Mouse (Mus musculus) forebrain, embryonic 11.5 days (tissue): ENCODE data around the gene Ankrd2. TPM values are rescaled to one million over a fixed set of nuclear protein-coding genes. Genes with fewer than 3 reads are reported as not detected.

ENCODE experiments used
- ATAC-seq: fragments of 200-750 bp; cut with Nextera tagmentation; replicated peaks from 2 replicates; pipeline ENCODE4 v1.8.0; 2017; ENCODE audit warnings: moderate TSS enrichment; ENCODE audit not compliant: low FRiP score
- DNase-seq: peaks from one replicate; pipeline ENCODE4 v3.0.0-alpha.2; 2017; ENCODE audit warnings: low spot score
- H3K27ac ChIP-seq: fragments of 300-500 bp; sonication (generic); 2 replicates; pipeline ENCODE4 v1.5.1; 2014; ENCODE audit warnings: low read depth, low read length
- H3K27me3 ChIP-seq: fragments of 300-500 bp; sonication (generic); 2 replicates; pipeline ENCODE4 v1.6.1; 2014; ENCODE audit warnings: mild to moderate bottlenecking, low read length, mixed read lengths; ENCODE audit not compliant: control insufficient read depth, insufficient read depth
- H3K36me3 ChIP-seq: fragments of 300-500 bp; sonication (generic); 2 replicates; pipeline ENCODE4 v1.6.1; 2014; ENCODE audit warnings: mild to moderate bottlenecking, low read length, moderate library complexity, mixed read lengths; ENCODE audit not compliant: control insufficient read depth, insufficient read depth
- H3K4me1 ChIP-seq: fragments of 300-500 bp; sonication (generic); replicated peaks from 2 replicates; pipeline ENCODE4 v1.6.1; 2014; ENCODE audit warnings: low read length, mixed read lengths; ENCODE audit not compliant: control insufficient read depth, insufficient read depth
- H3K4me2 ChIP-seq: fragments of 300-500 bp; sonication (generic); 2 replicates; pipeline ENCODE4 v1.6.1; 2014; ENCODE audit warnings: low read depth, mild to moderate bottlenecking, low read length, moderate library complexity, mixed read lengths; ENCODE audit not compliant: severe bottlenecking
- H3K4me3 ChIP-seq: fragments of 300-500 bp; sonication (generic); 2 replicates; pipeline ENCODE4 v1.5.1; 2014; ENCODE audit warnings: low read depth, low read length
- H3K9ac ChIP-seq: fragments of 300-500 bp; sonication (generic); 2 replicates; pipeline ENCODE4 v1.6.1; 2014; ENCODE audit warnings: low read length
- H3K9me3 ChIP-seq: fragments of 300-500 bp; sonication (generic); 2 replicates; pipeline ENCODE4 v1.6.1; 2016; ENCODE audit warnings: low read length, mixed read lengths; ENCODE audit not compliant: control insufficient read depth
- WGBS: fragments of 180-500 bp; shearing (Covaris S2); extraction: QIAGEN DNeasy Blood & Tissue Kit; methylation state at CpG from one replicate; pipeline ENCODE4 v1.1.7; 2014; 5-methylcytosine and 5-hydroxymethylcytosine counted together
- polyA plus RNA-seq: library from polyadenylated mRNA; unstranded; fragments of >200 nt; fragmentation: Nextera tagmentation; extraction: Ambion mirVana; gene quantifications from 2 replicates; pipeline ENCODE4 v1.2.1, GENCODE M21; 2014

Ankrd2 gene
- polyA plus RNA-seq, 1 experiment from 2014 or later = not detected

GRCm38 (mm10) chr19:42009067-42009466 lies 26.7 kb upstream of the Ankrd2 start:
- H3K9ac ChIP-seq = no peak overlapping the region

GRCm38 (mm10) chr19:42010436-42010835 lies 25.4 kb upstream of the Ankrd2 start:
- Histone ChIP-seq H3K27ac (no peak overlapping the region), H3K36me3 (no peaks in the 10 kb centered on the region), H3K9ac (no peak overlapping the region), H3K4me1 (no peaks in the 10 kb centered on the region), H3K4me2 (no peak overlapping the region), H3K9me3 (no peaks in the 10 kb centered on the region), H3K27me3 (no peaks in the 10 kb centered on the region), H3K4me3 (no peak overlapping the region)
- WGBS = 62% methylated on average over 4 of the region's 4 CpGs
- DNase-seq (no peak), ATAC-seq (no peak)

More at GRCm38 (mm10) chr19:42009067-42009466, 26.7 kb upstream of the Ankrd2 start:
- no peaks in the 10 kb centered on the region for H3K36me3 ChIP-seq
- no peak overlapping the region for H3K4me2 ChIP-seq
- ATAC-seq (no peak), DNase-seq (no peak)
- no peak overlapping the region for H3K27ac ChIP-seq
- no peaks in the 10 kb centered on the region for H3K4me1 ChIP-seq
- no peak overlapping the region for H3K4me3 ChIP-seq
- WGBS = 83% methylated on average over 7 of the region's 7 CpGs
- H3K27me3 ChIP-seq = no peaks in the 10 kb centered on the region
- H3K9me3 ChIP-seq = no peaks in the 10 kb centered on the region

- DNase-seq (no peak), ATAC-seq (no peak)
- no peaks in the 10 kb centered on the region for H3K4me1 ChIP-seq
- H3K36me3 ChIP-seq = no peaks in the 10 kb centered on the region
- 87% methylated on average over 7 of the region's 7 CpGs for WGBS
- H3K27me3 ChIP-seq = no peaks in the 10 kb centered on the region
- H3K4me2 ChIP-seq = no peak overlapping the region
- no peak overlapping the region for H3K9ac ChIP-seq
- H3K27ac ChIP-seq = no peak overlapping the region
- no peaks in the 10 kb centered on the region for H3K9me3 ChIP-seq
- no peak overlapping the region for H3K4me3 ChIP-seq
Measured at GRCm38 (mm10) chr19:42011123-42011522, 24.7 kb upstream of the Ankrd2 start.

- Histone ChIP-seq H3K36me3 (no peaks in the 10 kb centered on the region), H3K4me2 (no peak overlapping the region), H3K27ac (no peak overlapping the region), H3K27me3 (no peaks in the 10 kb centered on the region), H3K4me3 (no peak overlapping the region), H3K9ac (no peak overlapping the region), H3K9me3 (no peaks in the 10 kb centered on the region), H3K4me1 (no peaks in the 10 kb centered on the region)
- WGBS = 88% methylated on average over 3 of the region's 3 CpGs
- no peak for ATAC-seq
- DNase-seq = no peak
Measured at GRCm38 (mm10) chr19:42014231-42014825, 21.5 kb upstream of the Ankrd2 start.

GRCm38 (mm10) chr19:42015001-42015400 lies 20.8 kb upstream of the Ankrd2 start:
- Histone ChIP-seq H3K4me2 (no peak overlapping the region), H3K27ac (no peak overlapping the region), H3K4me3 (no peak overlapping the region), H3K9me3 (no peaks in the 10 kb centered on the region), H3K4me1 (no peaks in the 10 kb centered on the region), H3K9ac (no peak overlapping the region), H3K36me3 (no peaks in the 10 kb centered on the region), H3K27me3 (no peaks in the 10 kb centered on the region)
- no peak for ATAC-seq
- WGBS = 87% methylated on average over 6 of the region's 6 CpGs
- DNase-seq = no peak

- Histone ChIP-seq H3K27me3 (no peaks in the 10 kb centered on the region), H3K4me2 (no peak overlapping the region), H3K36me3 (no peaks in the 10 kb centered on the region), H3K4me3 (no peak overlapping the region), H3K9me3 (no peaks in the 10 kb centered on the region), H3K27ac (no peak overlapping the region), H3K4me1 (no peaks in the 10 kb centered on the region), H3K9ac (no peak overlapping the region)
- WGBS = 73% methylated on average over 4 of the region's 4 CpGs
- ATAC-seq = no peak
- no peak for DNase-seq
Measured at GRCm38 (mm10) chr19:42016251-42016650, 19.5 kb upstream of the Ankrd2 start.

GRCm38 (mm10) chr19:42016840-42017239 lies 19.0 kb upstream of the Ankrd2 start:
- no peak overlapping the region for H3K4me3 ChIP-seq
- no peak overlapping the region for H3K27ac ChIP-seq
- no peak for DNase-seq
- no peaks in the 10 kb centered on the region for H3K4me1 ChIP-seq
- 56% methylated on average over 5 of the region's 5 CpGs for WGBS
- H3K4me2 ChIP-seq = no peak overlapping the region
- no peak overlapping the region for H3K9ac ChIP-seq
- no peaks in the 10 kb centered on the region for H3K36me3 ChIP-seq
- H3K9me3 ChIP-seq = no peaks in the 10 kb centered on the region
- H3K27me3 ChIP-seq = no peaks in the 10 kb centered on the region
- no peak for ATAC-seq

GRCm38 (mm10) chr19:42017399-42018247 lies 18.2 kb upstream of the Ankrd2 start:
- 84% methylated on average over 8 of the region's 8 CpGs for WGBS
- no peak overlapping the region for H3K9ac ChIP-seq
- H3K36me3 ChIP-seq = no peaks in the 10 kb centered on the region
- H3K4me1 ChIP-seq = no peaks in the 10 kb centered on the region
- H3K4me3 ChIP-seq = no peak overlapping the region
- H3K4me2 ChIP-seq = no peak overlapping the region
- H3K27me3 ChIP-seq = no peaks in the 10 kb centered on the region
- no peak for ATAC-seq
- H3K9me3 ChIP-seq = no peaks in the 10 kb centered on the region
- no peak overlapping the region for H3K27ac ChIP-seq
- no peak for DNase-seq
